Mouse (Mus musculus): Measurements from ENCODE around the gene Mydgf.

- TF ChIP-seq CTCF (IDR thresholded peaks at IDR 0.05; ENCODE audit: low read depth, low read length) (no peak), POLR2A (IDR thresholded peaks at IDR 0.05; ENCODE audit: extremely low read depth, insufficient read depth, low read length) (no peak)
Measured at GRCm38 (mm10) chr17:56211090-56211489, 27.4 kb upstream of the Mydgf start.
